Mouse (Mus musculus): ENCODE results near the gene Elk3. TPM values are rescaled to one million over a fixed set of nuclear protein-coding genes. Genes with fewer than 3 reads are reported as not detected.

Elk3 gene
- total and polyA plus RNA-seq, 2 experiments = 3.4 to 8.0 TPM

DNA sequence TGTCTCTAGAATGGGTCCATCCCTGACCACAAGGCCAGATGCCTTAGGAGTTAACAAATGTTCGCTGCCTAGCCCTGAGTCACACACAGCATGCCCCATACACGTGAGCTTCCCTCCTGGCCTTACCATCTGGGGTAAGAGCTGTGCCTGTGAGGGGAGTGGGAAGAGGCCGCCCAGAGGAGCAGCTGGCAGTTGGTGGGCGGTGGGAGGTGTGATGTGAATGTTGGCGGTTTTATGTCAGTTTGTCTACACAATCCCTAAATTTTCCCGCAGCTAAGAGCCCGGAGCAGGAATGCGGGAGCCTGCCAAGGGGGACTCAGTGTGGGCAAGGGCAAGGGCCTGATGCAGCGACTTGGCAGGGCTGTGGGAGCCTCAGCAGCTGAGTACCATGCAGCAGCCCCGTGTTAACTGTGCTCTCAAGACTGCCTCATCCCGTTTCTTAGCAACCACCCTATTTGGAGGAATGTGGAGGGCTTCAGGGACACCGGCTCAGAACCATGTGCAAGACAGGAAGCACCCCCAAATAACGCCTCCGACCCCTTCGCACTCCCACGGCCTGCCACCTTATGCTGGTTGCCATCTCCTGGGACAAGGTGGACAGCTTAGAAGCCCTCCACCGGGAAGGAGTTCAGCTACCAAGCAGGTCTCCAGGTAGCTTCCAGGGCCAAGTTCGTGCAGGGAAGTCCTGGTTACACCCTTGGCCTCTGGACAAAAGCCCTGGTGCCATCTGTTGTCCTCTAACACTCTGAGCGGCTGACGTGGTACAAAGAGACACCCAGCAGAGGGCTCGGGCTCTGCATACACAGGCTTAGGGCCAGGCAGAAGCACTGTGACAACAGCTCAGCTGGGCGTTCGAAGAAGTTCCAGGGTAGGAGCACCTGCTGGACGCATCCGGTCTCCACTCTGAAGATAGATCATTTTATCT lies 35.5 kb downstream of the Elk3 start:
- Histone ChIP-seq H3K79me2 (ENCODE audit: control insufficient read depth, insufficient read depth, low read length) (no peaks in the 10 kb centered on the region), H3K27me3 (ENCODE audit: control insufficient read depth, insufficient read depth, low read length) (no peaks in the 10 kb centered on the region), H3K27ac (replicated peaks; ENCODE audit: insufficient read depth, low read depth, low read length) (no peak overlapping the region), H3K4me1 (ENCODE audit: control insufficient read depth, insufficient read depth, low read length) (peaks cover 4% of the 10 kb centered on the region; the same call in 1 of the 2 replicates), H3K36me3 (ENCODE audit: control insufficient read depth, insufficient read depth, low read length) (no peaks in the 10 kb centered on the region), H3K4me3 (ENCODE audit: insufficient read depth, low read depth, low read length) (no peak overlapping the region), H3K9ac (ENCODE audit: low read depth, low read length) (no peak overlapping the region)
- TF ChIP-seq POLR2A (IDR thresholded peaks at IDR 0.05; ENCODE audit: extremely low read depth, insufficient read depth, low read length) (no peak), CTCF (IDR thresholded peaks at IDR 0.05; ENCODE audit: low read depth, low read length) (no peak)
- no peak for DNase-seq (ENCODE audit: extremely low read depth, low read depth, low spot score)
- 72% methylated on average over 25 of the region's 25 CpGs for WGBS

DNA sequence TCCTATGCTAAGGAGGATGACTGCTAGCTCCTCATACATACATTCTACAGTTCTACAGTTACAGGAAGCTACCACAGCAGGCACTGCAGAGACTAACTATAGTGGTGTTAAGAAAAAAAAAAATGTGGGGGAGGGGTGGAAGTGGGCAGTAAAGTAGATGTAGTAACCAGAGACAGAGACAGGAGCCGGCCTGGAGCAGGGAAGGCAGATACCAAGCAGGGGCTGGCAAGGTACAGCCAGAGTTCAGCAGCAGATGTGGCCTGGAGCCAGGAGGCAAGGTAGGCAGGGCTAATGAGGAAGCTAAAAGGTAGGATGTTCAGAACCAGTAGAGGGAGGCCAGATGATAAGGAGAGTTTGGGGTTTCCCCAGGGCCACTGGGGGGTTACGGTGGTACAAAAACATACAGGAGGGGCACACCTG lies 36.6 kb downstream of the Elk3 start:
- Histone ChIP-seq H3K27me3 (ENCODE audit: control insufficient read depth, insufficient read depth, low read length) (no peaks in the 10 kb centered on the region), H3K4me1 (ENCODE audit: control insufficient read depth, insufficient read depth, low read length) (peaks cover 4% of the 10 kb centered on the region; the same call in 1 of the 2 replicates), H3K36me3 (ENCODE audit: control insufficient read depth, insufficient read depth, low read length) (no peaks in the 10 kb centered on the region), H3K9ac (ENCODE audit: low read depth, low read length) (no peak overlapping the region), H3K79me2 (ENCODE audit: control insufficient read depth, insufficient read depth, low read length) (no peaks in the 10 kb centered on the region), H3K27ac (replicated peaks; ENCODE audit: insufficient read depth, low read depth, low read length) (no peak overlapping the region), H3K4me3 (ENCODE audit: insufficient read depth, low read depth, low read length) (no peak overlapping the region)
- no peak for DNase-seq (ENCODE audit: extremely low read depth, low read depth, low spot score)
- 59% methylated on average over 2 of the region's 2 CpGs for WGBS
- TF ChIP-seq POLR2A (IDR thresholded peaks at IDR 0.05; ENCODE audit: extremely low read depth, insufficient read depth, low read length) = no peak
- no peak for TF ChIP-seq CTCF (IDR thresholded peaks at IDR 0.05; ENCODE audit: low read depth, low read length)

DNA sequence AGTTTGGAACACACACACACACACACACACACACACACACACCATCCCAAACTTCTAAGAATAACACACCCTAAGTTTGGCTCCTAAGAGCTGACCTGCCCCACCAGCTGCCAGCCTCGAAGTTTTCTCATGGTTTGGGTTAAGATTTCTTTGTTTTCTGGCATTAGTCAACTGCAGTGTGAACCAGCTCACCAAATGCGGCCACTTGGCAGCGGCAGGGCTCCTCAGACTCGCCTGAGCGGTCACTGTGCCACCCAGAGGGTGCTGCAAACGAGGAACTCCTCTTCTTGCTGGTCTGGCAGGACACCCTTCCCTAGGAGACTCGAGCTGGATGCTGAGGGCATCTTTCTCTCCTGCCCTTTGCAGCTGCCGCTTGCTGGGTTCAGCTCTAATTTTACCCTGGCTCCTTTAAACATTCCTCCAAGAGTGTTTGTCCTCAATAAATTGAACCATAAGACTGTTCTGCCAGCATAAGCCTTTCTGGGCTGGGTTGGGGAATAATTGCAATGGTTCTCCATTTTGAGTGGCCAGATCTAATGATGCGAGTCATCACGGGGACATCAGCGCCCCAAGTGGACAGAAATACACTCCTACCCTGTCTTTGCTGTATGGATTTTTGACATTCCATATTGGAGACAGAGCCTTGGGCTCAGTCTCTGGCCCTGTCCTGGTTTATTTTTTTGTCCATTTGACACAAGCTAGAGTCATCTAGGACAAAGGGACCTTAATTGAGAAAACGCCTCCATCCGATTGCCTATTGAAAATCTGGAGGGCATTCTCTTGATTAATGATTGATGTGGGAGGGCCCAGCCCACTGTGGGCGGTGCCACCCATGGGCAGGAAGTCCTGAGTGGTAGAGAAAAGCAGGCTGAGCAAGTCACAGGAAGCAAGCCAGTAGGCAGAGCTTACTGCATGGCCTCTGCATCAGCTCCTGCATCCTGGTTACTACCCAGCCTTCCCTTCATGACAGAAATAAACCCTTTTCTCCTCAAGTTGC lies 37.7 kb downstream of the Elk3 start:
- H3K27ac ChIP-seq (replicated peaks; ENCODE audit: insufficient read depth, low read depth, low read length) = no peak overlapping the region
- peaks cover 4% of the 10 kb centered on the region; the same call in 1 of the 2 replicates for H3K4me1 ChIP-seq (ENCODE audit: control insufficient read depth, insufficient read depth, low read length)
- no peaks in the 10 kb centered on the region for H3K27me3 ChIP-seq (ENCODE audit: control insufficient read depth, insufficient read depth, low read length)
- no peak overlapping the region for H3K4me3 ChIP-seq (ENCODE audit: insufficient read depth, low read depth, low read length)
- 71% methylated on average over 14 of the region's 14 CpGs for WGBS
- DNase-seq (ENCODE audit: extremely low read depth, low read depth, low spot score) = peak; percentile 39
- H3K36me3 ChIP-seq (ENCODE audit: control insufficient read depth, insufficient read depth, low read length) = no peaks in the 10 kb centered on the region
- no peak for TF ChIP-seq POLR2A (IDR thresholded peaks at IDR 0.05; ENCODE audit: extremely low read depth, insufficient read depth, low read length)
- no peak for TF ChIP-seq CTCF (IDR thresholded peaks at IDR 0.05; ENCODE audit: low read depth, low read length)
- no peaks in the 10 kb centered on the region for H3K79me2 ChIP-seq (ENCODE audit: control insufficient read depth, insufficient read depth, low read length)
- no peak overlapping the region for H3K9ac ChIP-seq (ENCODE audit: low read depth, low read length)

DNA sequence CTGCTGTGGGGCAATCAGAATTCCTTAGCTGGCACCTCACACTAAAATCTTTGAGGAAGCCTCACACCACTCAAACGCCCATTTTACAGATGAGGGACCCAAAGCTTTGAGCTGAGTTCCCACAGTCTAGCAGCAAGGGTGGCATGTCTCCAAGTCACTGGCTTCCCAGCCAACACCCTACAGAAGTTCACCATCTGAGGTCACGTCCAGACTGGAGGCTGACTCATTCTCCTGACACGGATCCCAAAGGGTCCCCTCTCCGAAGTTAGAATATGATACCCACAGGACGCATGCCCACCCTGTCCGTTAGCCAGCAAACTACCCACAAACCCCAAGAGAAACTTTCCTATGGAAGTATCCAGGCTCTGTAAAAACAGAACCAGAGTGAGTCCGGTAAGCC lies 39.1 kb downstream of the Elk3 start:
- Histone ChIP-seq H3K79me2 (ENCODE audit: control insufficient read depth, insufficient read depth, low read length) (no peaks in the 10 kb centered on the region), H3K4me3 (ENCODE audit: insufficient read depth, low read depth, low read length) (no peak overlapping the region), H3K9ac (ENCODE audit: low read depth, low read length) (no peak overlapping the region), H3K27ac (replicated peaks; ENCODE audit: insufficient read depth, low read depth, low read length) (no peak overlapping the region), H3K36me3 (ENCODE audit: control insufficient read depth, insufficient read depth, low read length) (no peaks in the 10 kb centered on the region), H3K27me3 (ENCODE audit: control insufficient read depth, insufficient read depth, low read length) (no peaks in the 10 kb centered on the region), H3K4me1 (ENCODE audit: control insufficient read depth, insufficient read depth, low read length) (peaks cover 4% of the 10 kb centered on the region; the same call in 1 of the 2 replicates)
- DNase-seq (ENCODE audit: extremely low read depth, low read depth, low spot score) = no peak
- TF ChIP-seq CTCF (IDR thresholded peaks at IDR 0.05; ENCODE audit: low read depth, low read length) (no peak), POLR2A (IDR thresholded peaks at IDR 0.05; ENCODE audit: extremely low read depth, insufficient read depth, low read length) (no peak)
- 78% methylated on average over 7 of the region's 7 CpGs for WGBS

DNA sequence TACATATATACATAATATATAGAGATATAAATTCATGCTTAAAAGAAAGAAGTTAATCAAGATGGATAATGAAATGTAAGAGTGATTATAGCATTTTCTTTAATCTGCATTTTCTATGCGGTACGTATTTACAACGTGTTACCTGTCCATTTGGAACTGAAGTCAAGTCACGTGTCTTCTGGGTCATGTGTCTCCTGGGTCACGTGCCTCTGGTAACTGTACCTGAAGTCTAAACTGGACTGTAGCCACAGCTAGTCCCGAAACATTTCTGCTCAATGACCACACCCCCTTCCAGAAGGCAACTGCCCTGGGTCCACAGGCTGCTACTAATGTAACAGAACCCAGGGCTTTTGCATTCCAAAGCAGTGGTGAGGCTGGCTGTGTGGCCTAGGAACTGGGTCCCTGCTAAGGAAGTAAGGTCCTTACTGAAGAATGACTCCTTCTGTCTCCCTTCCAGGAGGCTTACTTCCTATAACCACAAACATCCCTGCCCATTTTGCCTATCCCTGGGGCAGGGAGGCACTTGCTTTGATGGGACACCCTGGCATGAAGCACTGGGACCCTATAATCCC lies 40.0 kb downstream of the Elk3 start:
- TF ChIP-seq POLR2A (IDR thresholded peaks at IDR 0.05; ENCODE audit: extremely low read depth, insufficient read depth, low read length) = no peak
- no peak for TF ChIP-seq CTCF (IDR thresholded peaks at IDR 0.05; ENCODE audit: low read depth, low read length)
- Histone ChIP-seq H3K79me2 (ENCODE audit: control insufficient read depth, insufficient read depth, low read length) (no peaks in the 10 kb centered on the region), H3K27ac (replicated peaks; ENCODE audit: insufficient read depth, low read depth, low read length) (no peak overlapping the region), H3K4me3 (ENCODE audit: insufficient read depth, low read depth, low read length) (no peak overlapping the region), H3K36me3 (ENCODE audit: control insufficient read depth, insufficient read depth, low read length) (no peaks in the 10 kb centered on the region), H3K27me3 (ENCODE audit: control insufficient read depth, insufficient read depth, low read length) (no peaks in the 10 kb centered on the region), H3K9ac (ENCODE audit: low read depth, low read length) (no peak overlapping the region), H3K4me1 (ENCODE audit: control insufficient read depth, insufficient read depth, low read length) (no peaks in the 10 kb centered on the region)
- no peak for DNase-seq (ENCODE audit: extremely low read depth, low read depth, low spot score)
- WGBS = 80% methylated on average over 6 of the region's 6 CpGs
